In the genomic region with DNA sequence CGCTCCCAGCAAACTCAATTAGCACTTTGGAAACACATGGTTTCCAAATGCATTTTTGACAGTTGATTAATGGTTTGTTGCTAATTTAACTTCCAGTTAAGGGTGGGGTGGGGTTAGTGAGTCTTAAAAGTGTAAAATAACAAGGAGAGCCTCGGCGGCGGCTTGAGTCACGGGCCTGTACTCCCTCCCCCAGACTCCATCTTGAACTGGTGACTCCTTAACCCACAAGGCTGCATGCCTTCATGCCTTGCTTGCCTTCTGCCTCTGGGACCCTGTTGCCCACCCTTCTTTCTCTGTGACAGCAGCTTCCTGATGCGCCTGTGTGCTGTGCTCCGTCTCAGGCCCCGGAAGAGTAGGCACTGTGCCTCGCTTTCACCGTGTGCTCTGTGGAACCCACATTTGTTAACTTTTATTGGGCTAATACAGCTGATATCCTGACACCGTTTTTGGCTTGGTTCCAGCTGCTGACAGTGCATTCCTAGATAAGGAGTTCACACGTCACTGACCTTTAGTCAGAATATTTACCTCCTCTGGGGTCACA, we compare ENCODE assay signal across 8 mouse cellular contexts. TPM values are rescaled to one million over a fixed set of nuclear protein-coding genes. Genes with fewer than 3 reads are reported as not detected.
DNase-seq lines count a peak whose midpoint lies in the region; ATAC-seq and TF ChIP-seq lines count a peak whose summit lies in the region.

No protein-coding gene starts in this region.

- ATAC-seq in erythroblast, adult 5-6 weeks (replicated peaks; ENCODE audit: low FRiP score, poor library complexity, severe bottlenecking): peak; percentile 85
- ATAC-seq in liver, embryonic 11.5 days (replicated peaks; ENCODE audit: low FRiP score): peak; percentile 12; the same call in 1 of the 2 replicates
- ATAC-seq in stomach, postnatal 0 days (ENCODE audit: low FRiP score, low TSS enrichment): 0 out of 2 replicates have a peak, but pooled peaks have one; percentile 4

- peak overlapping the region; percentile 21; the same call in 1 of the 2 replicates for H3K4me2 ChIP-seq in liver, embryonic 11.5 days
- H3K4me2 ChIP-seq in stomach, postnatal 0 days (replicated peaks; ENCODE audit: low read depth): peak overlapping the region; percentile 20; the same call in 1 of the 2 replicates

- no peak overlapping the region for H3K9ac ChIP-seq in liver, embryonic 11.5 days (ENCODE audit: low read depth, low read length)
- H3K9ac ChIP-seq in stomach, postnatal 0 days (ENCODE audit: low read length): peak overlapping the region; percentile 27

- TF ChIP-seq CTCF in stomach, postnatal 0 days (IDR thresholded peaks at IDR 0.05; ENCODE audit: low read depth): no peak

- H3K27me3 ChIP-seq in liver, embryonic 11.5 days (replicated peaks; ENCODE audit: control insufficient read depth, insufficient read depth, low read length): no peaks in the 10 kb centered on the region
- H3K27me3 ChIP-seq in stomach, postnatal 0 days (ENCODE audit: control insufficient read depth, insufficient read depth, low read length): no peaks in the 10 kb centered on the region

- H3K4me3 ChIP-seq in liver, embryonic 11.5 days (ENCODE audit: low read depth, low read length): no peak overlapping the region
- no peak overlapping the region for H3K4me3 ChIP-seq in stomach, postnatal 0 days (ENCODE audit: low read depth, low read length)

- 0 out of 2 replicates have a peak overlapping the region, but pooled peaks have one; percentile 22 for H3K27ac ChIP-seq in liver, embryonic 11.5 days (ENCODE audit: low read depth, low read length)
- H3K27ac ChIP-seq in stomach, postnatal 0 days (replicated peaks): peak overlapping the region; percentile 79

- WGBS in liver, embryonic 11.5 days: 21% methylated on average over 12 of the region's 12 CpGs
- 24% methylated on average over 12 of the region's 12 CpGs for WGBS in stomach, postnatal 0 days

- no peaks in the 10 kb centered on the region; the same call in 1 of the 2 replicates for H3K36me3 ChIP-seq in liver, embryonic 11.5 days (ENCODE audit: control insufficient read depth, insufficient read depth, low read length)
- H3K36me3 ChIP-seq in stomach, postnatal 0 days (ENCODE audit: control insufficient read depth, insufficient read depth, low read length): no peaks in the 10 kb centered on the region

- peak; percentile 63 for DNase-seq in spleen, adult 12 weeks (ENCODE audit: low spot score)
- DNase-seq in spleen, adult 18-20 months: no peak
- DNase-seq in liver, embryonic 11.5 days (ENCODE audit: low spot score): no peak
- no peak for DNase-seq in stomach, postnatal 0 days (ENCODE audit: low spot score)
- DNase-seq in gastrocnemius, postnatal 25 days: no peak
- no peak for DNase-seq in layer of hippocampus, adult 18-20 months (ENCODE audit: low spot score in 2 of 2)
- no peak for DNase-seq in lung, postnatal 36 days

- no peaks in the 10 kb centered on the region for H3K9me3 ChIP-seq in liver, embryonic 11.5 days (ENCODE audit: control insufficient read depth, low read length)
- H3K9me3 ChIP-seq in stomach, postnatal 0 days (ENCODE audit: control insufficient read depth, low read length): no peaks in the 10 kb centered on the region

- TF ChIP-seq EP300 in stomach, postnatal 0 days (optimal IDR thresholded peaks at IDR 0.05): no peak

- H3K4me1 ChIP-seq in liver, embryonic 11.5 days (replicated peaks; ENCODE audit: control insufficient read depth, insufficient read depth, low read length): peaks cover 68% of the 10 kb centered on the region
- peaks cover 20% of the 10 kb centered on the region for H3K4me1 ChIP-seq in stomach, postnatal 0 days (replicated peaks; ENCODE audit: control insufficient read depth, insufficient read depth)

RNA-seq across cellular contexts. Expression of a gene that starts 40.6 kb away (rescaled TPM):
- total RNA-seq in erythroblast, adult 5-6 weeks (2015; ENCODE audit: low replicate concordance): 19.0 and 19.6 TPM in 2 replicates
- total RNA-seq in erythroblast, adult 5-6 weeks (2017; ENCODE audit: low replicate concordance): 12.1 and 14.9 TPM in 2 replicates
- polyA plus RNA-seq in liver, embryonic 11.5 days (2014; fragmentation: Nextera tagmentation; extraction: Ambion mirVana): 11.5 and 13.4 TPM in 2 replicates
- polyA plus RNA-seq in stomach, postnatal 0 days (2015; fragmentation: Nextera tagmentation; extraction: Ambion mirVana): 24.6 and 27.5 TPM in 2 replicates
- total RNA-seq in gastrocnemius, postnatal 25 days (2021): 1 to 10 TPM; 6.1 to 7.1 TPM
- total RNA-seq in layer of hippocampus, adult 18-20 months (2021): 10 to 100 TPM; 62.0 to 65.6 TPM

Comparison
In these comparisons a context has a peak if more than half of its experiments do, and no peak if none do; other contexts are left out.
1. ATAC-seq: peak in every context shown above with its lines; median percentile 85 in erythroblast, adult 5-6 weeks; 12 in liver, embryonic 11.5 days; 4 in stomach, postnatal 0 days.